Mouse (Mus musculus) c-Kit-positive CD71-positive TER-119-negative erythroid progenitor cells, embryonic 14.5 days (primary cell): ENCODE data around the gene Khdc4.
A peak's percentile ranks its signal among the peaks of the same experiment; 100 is the strongest.

Experiments used
- DNase-seq: peaks from one replicate; pipeline ENCODE4 v3.0.0-alpha.2; 2013; ENCODE audit warnings: low read depth

Khdc4 gene

GRCm38 (mm10) chr3:88736556-88736955, 51.0 kb downstream of the Khdc4 start:
- DNase-seq: no peak

- DNase-seq: peak; percentile 58
Observed at GRCm38 (mm10) chr3:88738641-88739040, 53.0 kb downstream of the Khdc4 start.

GRCm38 (mm10) chr3:88740147-88740546, 54.5 kb downstream of the Khdc4 start:
- DNase-seq: no peak

- no peak for DNase-seq
Observed at GRCm38 (mm10) chr3:88745534-88745933, 59.9 kb downstream of the Khdc4 start.

- DNase-seq: no peak
Observed at GRCm38 (mm10) chr3:88746139-88746870, 60.7 kb downstream of the Khdc4 start.

GRCm38 (mm10) chr3:88746871-88747231, 61.2 kb downstream of the Khdc4 start:
- peak; percentile 67 for DNase-seq

- no peak for DNase-seq
Observed at GRCm38 (mm10) chr3:88754283-88754682, 68.7 kb downstream of the Khdc4 start.

GRCm38 (mm10) chr3:88755541-88755940, 69.9 kb downstream of the Khdc4 start:
- DNase-seq: no peak

- no peak for DNase-seq
Observed at GRCm38 (mm10) chr3:88756276-88756675, 70.7 kb downstream of the Khdc4 start.

GRCm38 (mm10) chr3:88758045-88758500, 72.5 kb downstream of the Khdc4 start:
- no peak for DNase-seq

- DNase-seq: no peak
Observed at GRCm38 (mm10) chr3:88761619-88762018, 76.0 kb downstream of the Khdc4 start.

- no peak for DNase-seq
Observed at GRCm38 (mm10) chr3:88762401-88762831, 76.8 kb downstream of the Khdc4 start.
